Mouse (Mus musculus) stomach, postnatal 0 days (tissue): Measurements from ENCODE around the gene Ywhag. TPM values are rescaled to one million over a fixed set of nuclear protein-coding genes. Genes with fewer than 3 reads are reported as not detected.

ENCODE experiments used
- ATAC-seq: fragments of 200-750 bp; cut with Nextera tagmentation; 2 replicates; pipeline ENCODE4 v1.8.0; 2017; ENCODE audit not compliant: low FRiP score, low TSS enrichment
- DNase-seq: peaks from one replicate; pipeline ENCODE4 v3.0.0-alpha.2; 2016; ENCODE audit warnings: low spot score
- H3K27ac ChIP-seq: fragments of 300-500 bp; sonication (generic); replicated peaks from 2 replicates; pipeline ENCODE4 v1.5.1; 2014; ENCODE audit warnings: mild to moderate bottlenecking, control low read depth
- H3K27me3 ChIP-seq: fragments of 300-500 bp; sonication (generic); 2 replicates; pipeline ENCODE4 v1.6.1; 2014; ENCODE audit warnings: low read length; ENCODE audit not compliant: control insufficient read depth, insufficient read depth
- H3K36me3 ChIP-seq: fragments of 300-500 bp; sonication (generic); 2 replicates; pipeline ENCODE4 v1.6.1; 2014; ENCODE audit warnings: low read length, mixed read lengths; ENCODE audit not compliant: control insufficient read depth, insufficient read depth
- H3K4me1 ChIP-seq: fragments of 300-500 bp; sonication (generic); replicated peaks from 2 replicates; pipeline ENCODE4 v1.6.1; 2014; ENCODE audit warnings: antibody characterized with exemption; ENCODE audit not compliant: control insufficient read depth, insufficient read depth
- H3K4me2 ChIP-seq: fragments of 300-500 bp; sonication (generic); replicated peaks from 2 replicates; pipeline ENCODE4 v1.6.1; 2014; ENCODE audit warnings: low read depth, mild to moderate bottlenecking, control low read depth, moderate library complexity
- H3K4me3 ChIP-seq: fragments of 300-500 bp; sonication (generic); 2 replicates; pipeline ENCODE4 v1.5.1; 2014; ENCODE audit warnings: low read depth, low read length, control low read depth
- H3K9ac ChIP-seq: fragments of 300-500 bp; sonication (generic); 2 replicates; pipeline ENCODE4 v1.6.1; 2014; ENCODE audit warnings: mild to moderate bottlenecking, low read length, control low read depth, mixed read lengths
- H3K9me3 ChIP-seq: fragments of 300-500 bp; sonication (generic); 2 replicates; pipeline ENCODE4 v1.6.1; 2016; ENCODE audit warnings: low read length; ENCODE audit not compliant: control insufficient read depth
- CTCF ChIP-seq: IDR thresholded peaks from 2 replicates; pipeline ENCODE4 v1.5.1; 2016; ENCODE audit warnings: antibody characterized with exemption, low read depth, mild to moderate bottlenecking, moderate library complexity
- EP300 ChIP-seq: optimal IDR thresholded peaks from 2 replicates; pipeline ENCODE3; 2016; ENCODE audit warnings: antibody characterized with exemption
- WGBS: fragments of 180-500 bp; shearing (Covaris S2); extraction: QIAGEN DNeasy Blood & Tissue Kit; methylation state at CpG from one replicate; pipeline ENCODE4 v1.1.7; 2014; 5-methylcytosine and 5-hydroxymethylcytosine counted together
- polyA plus RNA-seq: library from polyadenylated mRNA; unstranded; fragments of >200 nt; fragmentation: Nextera tagmentation; extraction: Ambion mirVana; gene quantifications from 2 replicates; pipeline ENCODE4 v1.2.1, GENCODE M21; 2015

The Ywhag gene
- polyA plus RNA-seq, 1 experiment from 2014 or later: 89.2 TPM

DNA sequence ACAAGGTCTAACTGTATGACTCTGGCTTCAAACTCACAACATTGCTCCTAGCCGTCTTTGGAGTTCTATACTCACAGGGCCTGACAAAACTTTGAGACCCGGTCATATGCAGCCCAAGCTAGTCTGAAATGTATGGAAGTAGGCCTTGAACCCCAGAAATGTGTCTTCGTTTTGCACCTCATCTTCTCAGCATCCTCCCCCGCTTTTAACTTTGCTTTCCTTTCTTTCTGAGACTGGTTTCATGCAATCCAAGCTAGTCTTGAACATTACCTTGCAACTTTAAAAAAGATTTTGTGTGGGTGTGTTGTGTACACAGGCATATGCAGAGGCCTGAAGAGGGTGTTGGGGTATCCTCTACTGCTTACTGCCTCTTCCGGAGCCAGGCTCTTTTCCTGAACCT, 30.2 kb downstream of the Ywhag start:
- DNase-seq (no peak), ATAC-seq (no peak)
- no peak for TF ChIP-seq CTCF
- TF ChIP-seq EP300: no peak
- H3K4me3 ChIP-seq: peak overlapping the region; percentile 37; the same call in 1 of the 2 replicates
- no peaks in the 10 kb centered on the region for H3K9me3 ChIP-seq
- no peak overlapping the region for H3K9ac ChIP-seq
- H3K27ac ChIP-seq: no peak overlapping the region
- peaks cover 12% of the 10 kb centered on the region; the same call in 1 of the 2 replicates for H3K36me3 ChIP-seq
- H3K4me2 ChIP-seq: no peak overlapping the region
- no peaks in the 10 kb centered on the region for H3K4me1 ChIP-seq
- WGBS: 64% methylated on average over 5 of the region's 5 CpGs
- H3K27me3 ChIP-seq: no peaks in the 10 kb centered on the region

DNA sequence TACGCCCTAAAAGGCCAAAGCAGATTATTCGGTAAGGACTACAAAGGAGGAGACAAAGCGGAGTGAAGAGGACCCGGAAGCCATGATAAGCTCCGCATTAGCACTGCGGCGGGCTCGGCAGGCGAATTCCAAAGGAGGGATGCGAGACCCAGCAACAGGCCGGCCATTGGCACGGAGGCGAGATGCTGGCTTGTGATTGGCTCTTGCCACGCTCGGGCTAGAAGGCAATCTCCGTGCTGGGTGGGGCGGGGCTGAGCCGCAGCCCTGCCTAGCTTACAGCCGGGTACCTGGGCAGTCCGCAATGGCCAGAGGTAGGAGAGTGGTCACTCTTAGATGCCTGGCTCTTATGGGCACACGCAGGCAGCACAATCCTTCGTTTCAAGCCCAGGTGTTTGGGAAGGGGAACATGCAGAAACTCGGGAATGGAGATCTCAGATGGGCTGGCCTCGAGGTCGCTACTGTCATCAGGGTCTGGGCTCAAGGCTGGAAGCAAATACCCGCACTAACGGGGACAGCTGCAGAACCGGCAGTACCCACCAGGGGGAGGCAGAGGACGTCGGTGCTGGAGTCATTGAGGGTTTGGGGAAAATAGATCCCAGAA, 30.8 kb downstream of the Ywhag start:
- no peaks in the 10 kb centered on the region for H3K4me1 ChIP-seq
- DNase-seq: peak; percentile 89
- H3K4me2 ChIP-seq: peak overlapping the region; percentile 64
- H3K27ac ChIP-seq: 0 out of 2 replicates have a peak overlapping the region, but pooled peaks have one; percentile 30
- 0 out of 2 replicates have a peak, but pooled peaks cover 8% of the 10 kb centered on the region for H3K36me3 ChIP-seq
- WGBS: 3% methylated on average over 30 of the region's 30 CpGs
- peak overlapping the region; percentile 37 for H3K4me3 ChIP-seq
- H3K9me3 ChIP-seq: no peaks in the 10 kb centered on the region
- H3K27me3 ChIP-seq: no peaks in the 10 kb centered on the region
- peak overlapping the region; percentile 53 for H3K9ac ChIP-seq
- peak; percentile 96 for ATAC-seq
- TF ChIP-seq CTCF: peak; percentile 94
- no peak for TF ChIP-seq EP300

- Histone ChIP-seq H3K27ac (0 out of 2 replicates have a peak overlapping the region, but pooled peaks have one; percentile 30), H3K4me2 (peak overlapping the region; percentile 64), H3K36me3 (0 out of 2 replicates have a peak, but pooled peaks cover 4% of the 10 kb centered on the region), H3K4me1 (no peaks in the 10 kb centered on the region), H3K9ac (peak overlapping the region; percentile 53), H3K4me3 (peak overlapping the region; percentile 37; the same call in 1 of the 2 replicates), H3K9me3 (no peaks in the 10 kb centered on the region), H3K27me3 (no peaks in the 10 kb centered on the region)
- 32% methylated on average over 7 of the region's 7 CpGs for WGBS
- DNase-seq (no peak), ATAC-seq (no peak)
- TF ChIP-seq EP300 (no peak), CTCF (no peak)
Measured at GRCm38 (mm10) chr5:135903058-135903457, 31.4 kb downstream of the Ywhag start.

GRCm38 (mm10) chr5:135901354-135902095, 32.9 kb downstream of the Ywhag start:
- ATAC-seq (no peak), DNase-seq (no peak)
- H3K4me2 ChIP-seq: no peak overlapping the region
- H3K27ac ChIP-seq: no peak overlapping the region
- H3K9me3 ChIP-seq: no peaks in the 10 kb centered on the region
- H3K4me3 ChIP-seq: no peak overlapping the region
- no peak overlapping the region for H3K9ac ChIP-seq
- no peaks in the 10 kb centered on the region for H3K4me1 ChIP-seq
- no peaks in the 10 kb centered on the region for H3K27me3 ChIP-seq
- TF ChIP-seq EP300 (no peak), CTCF (peak; percentile 56)
- H3K36me3 ChIP-seq: no peaks in the 10 kb centered on the region
- 65% methylated on average over 6 of the region's 6 CpGs for WGBS

GRCm38 (mm10) chr5:135900701-135901100, 33.7 kb downstream of the Ywhag start:
- ATAC-seq (no peak), DNase-seq (no peak)
- no peak overlapping the region for H3K4me3 ChIP-seq
- H3K27me3 ChIP-seq: no peaks in the 10 kb centered on the region
- no peak for TF ChIP-seq EP300
- peak; percentile 63 for TF ChIP-seq CTCF
- no peaks in the 10 kb centered on the region for H3K4me1 ChIP-seq
- no peak overlapping the region for H3K4me2 ChIP-seq
- no peaks in the 10 kb centered on the region for H3K9me3 ChIP-seq
- 80% methylated on average over 3 of the region's 3 CpGs for WGBS
- no peak overlapping the region for H3K9ac ChIP-seq
- no peaks in the 10 kb centered on the region for H3K36me3 ChIP-seq
- no peak overlapping the region for H3K27ac ChIP-seq

DNA sequence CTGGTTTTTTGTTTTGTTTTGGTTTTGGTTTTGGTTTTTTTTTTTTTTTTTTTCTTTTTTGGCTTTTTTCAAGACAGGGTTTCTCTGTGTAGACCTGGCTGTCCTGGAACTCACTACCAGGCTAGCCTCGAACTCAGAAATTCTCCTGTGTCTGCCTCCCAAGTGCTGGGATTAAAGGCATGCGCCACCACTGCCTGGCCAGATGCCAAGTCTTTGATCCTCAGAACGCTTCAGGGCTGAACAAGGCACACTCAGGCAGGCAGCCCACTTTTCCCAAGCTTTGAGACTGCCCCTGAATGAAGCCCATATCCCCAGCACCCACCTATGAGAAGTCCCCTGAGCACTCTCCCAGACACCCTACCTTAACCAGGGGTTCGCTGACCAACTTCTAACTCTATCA, 34.6 kb downstream of the Ywhag start:
- TF ChIP-seq CTCF: no peak
- TF ChIP-seq EP300: no peak
- H3K4me2 ChIP-seq: no peak overlapping the region
- DNase-seq (no peak), ATAC-seq (no peak)
- no peaks in the 10 kb centered on the region for H3K27me3 ChIP-seq
- H3K4me3 ChIP-seq: no peak overlapping the region
- H3K27ac ChIP-seq: no peak overlapping the region
- no peaks in the 10 kb centered on the region for H3K36me3 ChIP-seq
- no peaks in the 10 kb centered on the region for H3K9me3 ChIP-seq
- WGBS: 56% methylated on average over 4 of the region's 4 CpGs
- H3K9ac ChIP-seq: no peak overlapping the region
- no peaks in the 10 kb centered on the region for H3K4me1 ChIP-seq
